Mouse (Mus musculus): ENCODE measurements around the gene Ap1b1. TPM values are rescaled to one million over a fixed set of nuclear protein-coding genes. Genes with fewer than 3 reads are reported as not detected.

Ap1b1 gene
- total RNA-seq, 2 experiments from 2014 or later: 35.8 to 40.5 TPM

- intact Hi-C loops (cut with DNase I): no loop called here
- no peak for TF ChIP-seq CTCF (IDR thresholded peaks at IDR 0.05)
- Histone ChIP-seq H3K4me3 (no peak overlapping the region), H3K27ac (no peak overlapping the region)
- DNase-seq: no peak
Measured at GRCm38 (mm10) chr11:4967549-4967948, 19.1 kb upstream of the Ap1b1 start.

- intact Hi-C loops (cut with DNase I): no loop called here
- Histone ChIP-seq H3K4me3 (no peak overlapping the region), H3K27ac (no peak overlapping the region)
- TF ChIP-seq CTCF (IDR thresholded peaks at IDR 0.05): no peak
- peak; percentile 78 for DNase-seq
Measured at GRCm38 (mm10) chr11:4968376-4968775, 18.2 kb upstream of the Ap1b1 start.

GRCm38 (mm10) chr11:4972967-4973870, 13.4 kb upstream of the Ap1b1 start:
- intact Hi-C loops (cut with DNase I): no loop called here
- DNase-seq: peak; percentile 54

GRCm38 (mm10) chr11:4973871-4974256, 12.8 kb upstream of the Ap1b1 start:
- no peak for TF ChIP-seq CTCF (IDR thresholded peaks at IDR 0.05)
- Histone ChIP-seq H3K4me3 (no peak overlapping the region), H3K27ac (no peak overlapping the region)
- intact Hi-C loops (cut with DNase I): no loop called here
- DNase-seq: no peak

More at GRCm38 (mm10) chr11:4972967-4973870, 13.4 kb upstream of the Ap1b1 start:
- Histone ChIP-seq H3K4me3 (no peak overlapping the region), H3K27ac (no peak overlapping the region)
- TF ChIP-seq CTCF (IDR thresholded peaks at IDR 0.05): peak; percentile 74

GRCm38 (mm10) chr11:4974376-4975122, 12.1 kb upstream of the Ap1b1 start:
- intact Hi-C loops (cut with DNase I): loop anchor here (1.0 kb wide), 1 partner anchor 58 kb away; no protein-coding TSS in a partner anchor
- no peak for TF ChIP-seq CTCF (IDR thresholded peaks at IDR 0.05)
- Histone ChIP-seq H3K27ac (no peak overlapping the region), H3K4me3 (no peak overlapping the region)
- DNase-seq: no peak

- Histone ChIP-seq H3K4me3 (no peak overlapping the region), H3K27ac (no peak overlapping the region)
- TF ChIP-seq CTCF (IDR thresholded peaks at IDR 0.05): peak; percentile 79
- intact Hi-C loops (cut with DNase I): loop anchor here (1.0 kb wide), 1 partner anchor 59 kb away; no protein-coding TSS in a partner anchor
- peak; percentile 78 for DNase-seq
Measured at GRCm38 (mm10) chr11:4975623-4976022, 11.0 kb upstream of the Ap1b1 start.

GRCm38 (mm10) chr11:4983010-4983409, 3.6 kb upstream of the Ap1b1 start:
- Histone ChIP-seq H3K27ac (no peak overlapping the region), H3K4me3 (no peak overlapping the region)
- DNase-seq: no peak
- intact Hi-C loops (cut with DNase I): no loop called here
- TF ChIP-seq CTCF (IDR thresholded peaks at IDR 0.05): no peak

- H3K27ac ChIP-seq: no peak overlapping the region
- intact Hi-C loops (cut with DNase I): no loop called here
- no peak for DNase-seq
- TF ChIP-seq CTCF (IDR thresholded peaks at IDR 0.05): no peak
- no peak overlapping the region for H3K4me3 ChIP-seq
Measured at GRCm38 (mm10) chr11:4983538-4983937, 3.1 kb upstream of the Ap1b1 start.

- TF ChIP-seq CTCF (IDR thresholded peaks at IDR 0.05): peak; percentile 82
- DNase-seq: no peak
- Histone ChIP-seq H3K27ac (no peak overlapping the region), H3K4me3 (0 out of 2 replicates have a peak overlapping the region, but pooled peaks have one; percentile 8)
- intact Hi-C loops (cut with DNase I): no loop called here
Measured at GRCm38 (mm10) chr11:4984249-4984648, 2.4 kb upstream of the Ap1b1 start.

GRCm38 (mm10) chr11:4984799-4985198, 1.8 kb upstream of the Ap1b1 start:
- DNase-seq: no peak
- Histone ChIP-seq H3K4me3 (no peak overlapping the region), H3K27ac (no peak overlapping the region)
- no peak for TF ChIP-seq CTCF (IDR thresholded peaks at IDR 0.05)
- intact Hi-C loops (cut with DNase I): no loop called here

GRCm38 (mm10) chr11:4987487-4987852, 846 bp downstream of the Ap1b1 start:
- TF ChIP-seq CTCF (IDR thresholded peaks at IDR 0.05): no peak
- intact Hi-C loops (cut with DNase I): no loop called here
- Histone ChIP-seq H3K4me3 (peak overlapping the region; percentile 74), H3K27ac (peak overlapping the region; percentile 90)
- no peak for DNase-seq

GRCm38 (mm10) chr11:4989187-4989586, 2.6 kb downstream of the Ap1b1 start:
- Histone ChIP-seq H3K4me3 (peak overlapping the region; percentile 74), H3K27ac (peak overlapping the region; percentile 90)
- intact Hi-C loops (cut with DNase I): no loop called here
- no peak for TF ChIP-seq CTCF (IDR thresholded peaks at IDR 0.05)
- no peak for DNase-seq

- Histone ChIP-seq H3K27ac (no peak overlapping the region), H3K4me3 (no peak overlapping the region)
- no peak for DNase-seq
- intact Hi-C loops (cut with DNase I): no loop called here
- no peak for TF ChIP-seq CTCF (IDR thresholded peaks at IDR 0.05)
Measured at GRCm38 (mm10) chr11:4992471-4992870, 5.8 kb downstream of the Ap1b1 start.

Measured in gastrocnemius, adult 2 months (tissue).